Mouse (Mus musculus): ENCODE results near the gene Camk1. TPM values are rescaled to one million over a fixed set of nuclear protein-coding genes. Genes with fewer than 3 reads are reported as not detected.
A peak's percentile ranks its signal among the peaks of the same experiment; 100 is the strongest.
"Not testable (repeated sequence)": the region's sequence is repeated elsewhere in the genome, so short reads cannot be mapped to it uniquely, and the experiment has no call there.

Gene Camk1
- total RNA-seq, 2 experiments from 2014 or later: 31.8 to 68.3 TPM

GRCm38 (mm10) chr6:113362241-113362640 lies 18.5 kb upstream of the Camk1 start:
- no peak for ATAC-seq (ENCODE audit: poor library complexity, severe bottlenecking)

GRCm38 (mm10) chr6:113361476-113361875 lies 17.7 kb upstream of the Camk1 start:
- ATAC-seq (ENCODE audit: poor library complexity, severe bottlenecking): no peak

DNA sequence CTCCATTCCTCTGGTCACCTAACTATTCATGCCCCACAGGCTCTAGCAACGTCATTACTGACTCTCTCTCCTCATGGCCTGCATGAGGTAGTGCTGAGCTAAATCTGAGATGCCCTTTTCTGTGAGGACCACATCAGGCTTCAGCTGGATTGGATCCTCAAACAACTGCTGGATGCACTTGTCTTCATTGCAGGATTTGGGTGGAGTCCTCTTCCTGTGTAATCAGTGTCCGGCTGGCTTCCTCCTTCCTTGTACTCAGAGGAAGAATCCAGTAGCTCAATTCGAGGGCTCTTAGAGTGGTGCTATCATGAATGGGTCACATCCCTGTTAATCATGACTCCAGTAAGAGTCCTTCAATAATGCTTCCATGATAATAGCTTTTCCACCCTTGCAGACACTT lies 9.9 kb upstream of the Camk1 start:
- no peak for ATAC-seq (ENCODE audit: poor library complexity, severe bottlenecking)

DNA sequence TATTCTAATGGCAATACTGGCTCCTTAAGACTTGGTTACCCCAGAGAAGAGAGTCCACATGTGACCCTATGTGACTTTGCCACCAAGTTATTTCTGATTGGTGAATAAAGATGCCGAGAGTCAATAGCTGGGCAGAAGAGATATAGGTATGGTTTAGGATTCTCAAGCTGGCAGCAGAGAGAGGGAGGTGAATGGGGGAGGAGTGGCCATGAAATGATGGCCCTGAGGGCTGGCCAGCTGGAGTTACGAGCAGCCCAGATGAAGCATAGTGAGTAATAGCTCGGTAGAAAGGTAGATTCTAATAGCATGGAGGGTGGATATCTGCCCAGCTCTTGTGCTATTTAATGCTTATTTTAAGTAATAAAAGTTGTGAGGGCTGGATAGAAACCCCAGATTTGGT lies 9.0 kb upstream of the Camk1 start:
- ATAC-seq (ENCODE audit: poor library complexity, severe bottlenecking): no peak

DNA sequence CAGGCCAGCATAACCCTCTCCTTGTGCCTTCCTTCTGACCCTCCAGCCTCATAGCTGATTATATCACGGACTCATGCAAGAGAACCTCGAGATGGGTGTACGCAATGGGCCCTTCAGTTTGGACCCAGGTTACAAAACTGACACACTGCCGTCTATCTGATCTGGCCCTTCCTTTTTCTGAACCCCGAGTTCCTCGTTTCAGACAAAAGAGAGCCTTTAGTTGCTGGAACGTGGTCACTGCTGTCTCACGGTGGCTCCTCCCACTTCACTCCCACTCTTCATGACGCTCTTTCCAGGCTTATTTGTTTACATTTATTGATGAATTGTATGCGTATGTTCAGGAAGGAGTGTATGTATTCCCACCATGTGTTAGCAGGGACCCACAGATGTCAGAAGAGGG lies 7.9 kb upstream of the Camk1 start:
- ATAC-seq (ENCODE audit: poor library complexity, severe bottlenecking): peak; percentile 96

DNA sequence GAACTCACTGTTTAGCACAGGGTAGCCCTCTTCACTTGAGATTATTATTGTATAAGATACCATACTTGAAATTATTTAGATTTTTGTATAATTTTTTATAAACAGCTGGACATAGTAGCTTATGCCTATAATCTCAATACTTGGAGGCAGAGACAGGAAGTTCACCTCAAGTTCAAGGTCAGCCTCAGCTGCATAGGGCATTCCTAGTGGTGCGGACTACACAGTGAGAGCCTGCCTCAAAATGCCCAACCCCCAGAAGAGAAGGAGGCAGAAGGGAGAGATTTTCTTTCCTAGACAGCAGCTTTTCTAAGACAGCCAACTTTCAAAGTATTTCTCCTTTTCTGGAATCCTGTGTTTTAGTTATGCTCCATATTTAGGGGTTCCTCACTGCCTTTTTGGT lies 7.4 kb upstream of the Camk1 start:
- peak; percentile 7; the same call in 1 of the 2 replicates for ATAC-seq (ENCODE audit: poor library complexity, severe bottlenecking)

DNA sequence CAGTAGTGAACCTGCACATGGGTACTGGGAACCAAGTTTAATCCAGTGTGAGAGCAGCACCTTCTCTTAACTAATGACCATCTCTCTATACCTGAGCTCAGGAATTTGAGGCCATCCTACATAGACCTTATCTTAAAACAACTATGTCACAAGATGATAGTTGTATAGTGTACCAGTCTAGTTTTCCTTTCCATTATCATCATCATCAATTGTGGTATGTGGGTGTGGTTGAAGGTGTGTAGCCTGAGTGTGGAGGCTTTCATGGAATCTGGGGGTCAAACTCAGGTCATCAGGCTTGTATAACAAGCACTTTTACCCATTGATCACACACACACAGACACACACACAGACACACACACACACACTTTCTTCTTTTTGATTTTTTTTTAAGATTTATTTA lies 6.8 kb upstream of the Camk1 start:
- ATAC-seq (ENCODE audit: poor library complexity, severe bottlenecking): no peak

- no peak for ATAC-seq (ENCODE audit: poor library complexity, severe bottlenecking)
Observed at GRCm38 (mm10) chr6:113346897-113347296, 3.1 kb upstream of the Camk1 start.

- no peak for ATAC-seq (ENCODE audit: poor library complexity, severe bottlenecking)
Observed at GRCm38 (mm10) chr6:113344321-113344720, 537 bp upstream of the Camk1 start.

- ATAC-seq (ENCODE audit: poor library complexity, severe bottlenecking): no peak
Observed at GRCm38 (mm10) chr6:113342297-113342696, 1.5 kb downstream of the Camk1 start.

DNA sequence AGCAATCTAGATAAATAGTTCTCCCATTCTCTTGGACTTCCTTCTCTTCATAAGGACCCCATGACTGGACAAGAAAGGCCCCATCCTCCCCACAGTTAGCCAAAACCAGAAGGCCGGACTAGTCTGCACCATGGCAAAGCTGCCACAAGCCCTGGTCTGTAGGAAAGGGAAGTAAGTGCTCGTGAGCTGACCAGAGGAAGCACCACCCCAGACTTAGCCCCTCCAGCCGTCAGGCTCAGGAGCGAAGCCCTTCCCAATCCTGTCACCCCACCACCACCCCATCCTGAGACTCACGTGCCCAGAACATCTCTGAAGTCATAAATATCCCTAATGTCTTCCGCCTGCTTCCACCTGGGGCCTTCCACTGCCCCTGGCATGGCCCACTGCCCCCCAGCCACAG lies 2.2 kb downstream of the Camk1 start:
- ATAC-seq (ENCODE audit: poor library complexity, severe bottlenecking): peak; percentile 70

DNA sequence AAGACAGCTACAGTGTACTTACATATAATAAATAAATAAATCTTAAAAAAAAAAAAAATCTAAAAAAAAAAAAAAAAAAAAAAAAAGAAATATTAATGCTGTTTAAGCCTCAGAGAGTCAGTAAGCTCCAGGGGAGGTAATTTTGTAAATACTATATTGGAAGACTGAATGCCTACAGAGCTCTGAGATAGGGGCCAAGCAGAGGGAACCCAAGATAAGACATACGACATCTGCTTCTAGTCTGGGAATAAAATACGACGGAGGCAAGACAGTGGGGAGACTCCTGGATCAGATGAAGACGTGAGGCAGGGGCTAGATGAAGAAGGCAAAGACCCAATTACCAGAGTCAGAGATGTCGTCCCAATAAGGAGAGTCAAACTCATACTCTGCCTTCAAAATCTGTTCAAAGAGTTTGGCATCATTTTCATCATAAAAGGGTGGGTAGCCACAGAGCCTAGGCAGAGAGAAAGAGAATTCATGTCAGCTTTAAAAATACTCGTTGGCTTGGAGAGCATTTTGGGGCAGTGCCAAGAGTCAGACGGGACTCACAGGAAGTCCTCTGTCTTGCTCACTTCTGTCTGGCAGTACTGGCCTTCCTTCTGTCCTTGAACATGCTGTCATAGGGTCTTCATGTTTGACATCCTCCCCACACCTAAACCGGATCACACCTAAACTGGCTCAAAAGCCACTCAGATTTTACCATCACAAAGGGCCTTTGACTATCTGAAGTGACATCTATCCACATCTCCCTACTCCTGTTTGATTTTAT lies 6.7 kb downstream of the Camk1 start:
- no peak for ATAC-seq (ENCODE audit: poor library complexity, severe bottlenecking)

DNA sequence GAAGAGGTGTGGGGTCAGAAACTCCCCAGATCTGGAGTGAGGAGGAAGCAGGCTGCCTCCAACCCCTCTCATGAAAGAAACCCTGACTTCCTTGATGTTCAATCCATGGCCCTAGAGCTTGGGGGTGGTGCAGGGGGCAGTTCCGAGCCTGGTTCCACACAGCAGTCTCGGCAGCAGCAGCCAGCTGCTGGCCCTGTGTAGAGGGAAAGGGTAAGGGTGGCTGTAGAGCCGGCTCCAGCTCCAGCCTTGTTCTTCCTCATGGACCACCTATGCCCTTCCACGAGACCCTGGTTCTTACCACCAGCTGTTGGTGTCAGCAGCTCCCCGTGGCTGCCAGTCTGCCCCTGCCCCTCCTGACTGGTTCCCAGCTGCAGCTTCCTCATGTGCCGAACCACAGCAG lies 9.6 kb downstream of the Camk1 start:
- ATAC-seq (ENCODE audit: poor library complexity, severe bottlenecking): no peak

GRCm38 (mm10) chr6:113333137-113333950 lies 10.4 kb downstream of the Camk1 start:
- no peak for ATAC-seq (ENCODE audit: poor library complexity, severe bottlenecking)

GRCm38 (mm10) chr6:113332734-113333133 lies 11.1 kb downstream of the Camk1 start:
- not testable (repeated sequence) for ATAC-seq (ENCODE audit: poor library complexity, severe bottlenecking)

DNA sequence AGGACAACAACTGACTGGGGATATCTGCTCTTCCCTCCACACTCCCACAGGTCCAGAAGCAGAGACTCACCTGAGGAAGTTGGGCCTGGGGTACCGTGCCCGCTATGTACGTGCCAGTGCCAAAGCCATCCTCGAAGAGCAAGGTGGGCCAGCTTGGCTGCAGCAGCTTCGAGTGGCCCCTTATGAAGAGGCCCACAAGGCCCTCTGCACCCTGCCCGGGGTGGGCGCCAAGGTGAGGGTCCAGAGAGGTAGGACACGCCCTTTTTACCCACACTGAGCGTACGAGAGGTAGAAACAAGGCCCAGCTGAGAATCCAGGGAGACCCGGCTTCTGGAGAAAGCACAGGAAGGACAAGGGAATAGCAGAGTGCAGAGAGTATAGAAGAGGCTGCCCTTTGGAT lies 12.1 kb downstream of the Camk1 start:
- ATAC-seq (ENCODE audit: poor library complexity, severe bottlenecking): no peak

- ATAC-seq (ENCODE audit: poor library complexity, severe bottlenecking): peak; percentile 64
Observed at GRCm38 (mm10) chr6:113330547-113330946, 13.2 kb downstream of the Camk1 start.

GRCm38 (mm10) chr6:113329396-113329795 lies 14.4 kb downstream of the Camk1 start:
- no peak for ATAC-seq (ENCODE audit: poor library complexity, severe bottlenecking)

- peak; percentile 88 for ATAC-seq (ENCODE audit: poor library complexity, severe bottlenecking)
Observed at GRCm38 (mm10) chr6:113326533-113327315, 17.1 kb downstream of the Camk1 start, which contains the start of gene Ogg1. TSS of gene Ogg1 (plus strand) at chr6:113326972.

GRCm38 (mm10) chr6:113315972-113316371 lies 27.8 kb downstream of the Camk1 start:
- ATAC-seq (ENCODE audit: poor library complexity, severe bottlenecking): no peak

- ATAC-seq (ENCODE audit: poor library complexity, severe bottlenecking): peak; percentile 19
Observed at GRCm38 (mm10) chr6:113308141-113308540, 35.6 kb downstream of the Camk1 start.

Measured in megakaryocyte, adult 5-6 weeks (primary cell).